Mouse (Mus musculus) myocyte (in vitro differentiated cells): ENCODE measurements at regions not wholly inside any gene's neighbourhood (a gene's known extent, or its start where the extent isn't known, plus 50 kb on each side); places are given as distances from the start of the nearest gene placed in this dataset.

Experiments
- H3K27me3 ChIP-seq: one replicate; pipeline ENCODE4 v1.6.1; 2011; ENCODE audit not compliant: control insufficient read depth, insufficient read depth, insufficient read length
- H3K36me3 ChIP-seq: one replicate; pipeline ENCODE4 v1.6.1; 2011; ENCODE audit not compliant: control insufficient read depth, insufficient read depth
- H3K4me2 ChIP-seq: one replicate; pipeline ENCODE4 v1.6.1; 2011; ENCODE audit warnings: low read depth, control low read depth
- H3K4me3 ChIP-seq: one replicate; pipeline ENCODE4 v1.5.1; 2011; ENCODE audit warnings: mild to moderate bottlenecking, control low read depth, moderate library complexity
- H3K79me2 ChIP-seq: one replicate; pipeline ENCODE4 v1.6.1; 2011; ENCODE audit not compliant: control insufficient read depth, insufficient read depth
- H3ac ChIP-seq: one replicate; pipeline ENCODE4 v1.6.1; 2011; ENCODE audit not compliant: control insufficient read depth, insufficient read length
- CEBPB ChIP-seq: IDR thresholded peaks from 2 replicates; pipeline ENCODE4 v1.6.1; 2011; ENCODE audit warnings: mild to moderate bottlenecking, moderate library complexity; ENCODE audit not compliant: poor library complexity, insufficient read depth, severe bottlenecking
- E2F4 ChIP-seq: IDR thresholded peaks from one replicate; pipeline ENCODE4 v1.6.1; 2011; ENCODE audit warnings: mild to moderate bottlenecking, control low read depth, moderate library complexity; ENCODE audit not compliant: insufficient read depth
- MAX ChIP-seq: IDR thresholded peaks from one replicate; pipeline ENCODE4 v1.6.1; 2011; ENCODE audit warnings: low read depth, mild to moderate bottlenecking, control low read depth
- MYOD1 ChIP-seq, 3 experiments: IDR thresholded peaks; one replicate each; pipeline ENCODE4 v1.6.1; 2011; ENCODE audit warnings: control low read depth in 2 of 3, low read depth in 2 of 3, mild to moderate bottlenecking in 2 of 3, moderate library complexity in 1 of 3; ENCODE audit not compliant: insufficient read length in 2 of 3, control insufficient read depth in 1 of 3
- MYOG ChIP-seq, 3 experiments: IDR thresholded peaks; one replicate each; pipeline ENCODE4 v1.6.1; 2011; ENCODE audit warnings: control low read depth in 2 of 3, low read depth in 2 of 3, mild to moderate bottlenecking in 2 of 3; ENCODE audit not compliant: insufficient read length in 2 of 3, control insufficient read depth in 1 of 3, insufficient read depth in 1 of 3
- POLR2A ChIP-seq: IDR thresholded peaks from one replicate; pipeline ENCODE4 v1.6.1; 2011; ENCODE audit warnings: low read depth, mild to moderate bottlenecking, control low read depth, moderate library complexity; ENCODE audit not compliant: insufficient read length
- POLR2AphosphoS2 ChIP-seq: IDR thresholded peaks from one replicate; pipeline ENCODE4 v1.6.1; 2011; ENCODE audit warnings: low read depth, control low read depth; ENCODE audit not compliant: insufficient read length
- REST ChIP-seq: IDR thresholded peaks from one replicate; pipeline ENCODE4 v1.6.1; 2011; ENCODE audit warnings: mild to moderate bottlenecking, control low read depth, moderate library complexity; ENCODE audit not compliant: insufficient read depth, insufficient read length
- SRF ChIP-seq: IDR thresholded peaks from one replicate; pipeline ENCODE4 v1.6.1; 2011; ENCODE audit warnings: low read depth; ENCODE audit not compliant: control insufficient read depth, insufficient read length
- TCF12 ChIP-seq: IDR thresholded peaks from one replicate; pipeline ENCODE4 v1.6.1; 2011; ENCODE audit warnings: mild to moderate bottlenecking, control low read depth; ENCODE audit not compliant: poor library complexity, insufficient read depth, severe bottlenecking
- TCF3 ChIP-seq: IDR thresholded peaks from one replicate; pipeline ENCODE4 v1.6.1; 2011; ENCODE audit warnings: low read depth, control low read depth; ENCODE audit not compliant: insufficient read length
- USF1 ChIP-seq: IDR thresholded peaks from one replicate; pipeline ENCODE4 v1.6.1; 2011; ENCODE audit warnings: low read depth, mild to moderate bottlenecking, control low read depth, moderate library complexity

DNA sequence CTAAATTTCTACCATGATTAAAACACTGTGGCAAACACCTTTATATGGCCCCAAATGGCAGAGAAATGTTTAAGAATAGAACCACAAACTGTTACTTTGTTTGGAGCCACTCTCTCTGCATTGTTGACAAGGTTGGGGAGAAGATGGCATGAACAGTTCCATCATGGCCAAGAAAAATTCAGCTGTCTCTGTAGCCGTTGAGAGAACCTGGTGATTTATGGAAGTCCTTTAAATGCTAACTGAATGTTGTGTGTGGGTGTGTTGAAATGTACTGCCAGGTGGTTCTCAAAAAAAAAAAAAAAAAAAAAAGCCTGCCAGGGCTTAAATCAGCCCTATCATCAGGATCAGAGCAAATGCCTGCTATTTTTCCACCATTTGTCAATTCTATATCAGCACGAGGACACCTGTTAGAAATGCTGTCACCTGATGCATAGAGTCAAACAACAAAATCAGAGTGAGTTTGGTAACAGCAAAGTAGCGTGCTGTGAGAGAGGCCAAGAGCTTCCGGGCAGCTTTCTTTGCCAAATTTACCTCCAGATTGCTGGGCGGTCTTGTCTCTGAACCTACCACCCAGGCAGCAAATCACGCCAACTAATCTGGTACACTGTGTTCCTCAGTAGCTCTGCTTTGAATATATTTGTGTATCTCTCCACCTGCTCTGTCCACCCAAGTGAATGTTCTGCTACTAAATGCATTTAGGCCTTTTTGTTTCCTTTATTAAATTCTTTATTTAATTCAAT lies 536.5 kb downstream of the Btbd3 start:
- H3K4me3 ChIP-seq, result no peak overlapping the region
- no peak overlapping the region for H3ac ChIP-seq
- no peak for TF ChIP-seq CEBPB
- TF ChIP-seq POLR2AphosphoS2, result no peak
- TF ChIP-seq SRF, result no peak
- no peak for TF ChIP-seq MYOD1 (IDR thresholded peaks at IDR 0.05; ENCODE audit: control insufficient read depth in 1 of 3, insufficient read length in 2 of 3, low read depth in 2 of 3)
- TF ChIP-seq TCF3, result no peak
- no peaks in the 10 kb centered on the region for H3K79me2 ChIP-seq
- H3K27me3 ChIP-seq, result no peaks in the 10 kb centered on the region
- H3K4me2 ChIP-seq, result no peak overlapping the region
- no peaks in the 10 kb centered on the region for H3K36me3 ChIP-seq

DNA sequence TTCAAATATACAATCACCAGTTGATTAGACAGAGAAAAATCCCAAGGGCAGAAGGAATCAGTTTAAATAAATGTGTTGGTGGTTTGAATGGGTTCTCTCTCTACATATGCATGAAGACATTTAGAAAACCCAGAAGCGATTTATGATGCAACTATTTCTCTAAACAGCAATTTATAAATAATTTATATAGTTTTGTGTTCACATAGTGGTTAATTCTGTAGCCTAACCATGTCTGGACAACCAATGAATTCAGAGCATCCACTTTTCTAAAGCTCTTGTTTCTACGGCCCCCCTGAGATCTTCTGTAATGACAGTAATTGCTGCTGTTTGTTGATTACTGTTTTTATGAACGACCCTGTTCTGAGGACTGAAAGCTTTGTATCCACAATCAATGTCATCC lies 549.8 kb downstream of the Btbd3 start:
- TF ChIP-seq MAX (no peak), MYOD1 (IDR thresholded peaks at IDR 0.05; ENCODE audit: control insufficient read depth in 1 of 3, insufficient read length in 2 of 3, low read depth in 2 of 3) (no peak), TCF12 (no peak), TCF3 (no peak), REST (no peak), POLR2A (no peak), CEBPB (no peak), SRF (no peak)
- no peak overlapping the region for H3K4me3 ChIP-seq
- H3K79me2 ChIP-seq, result no peaks in the 10 kb centered on the region
- H3K27me3 ChIP-seq, result no peaks in the 10 kb centered on the region
- no peak overlapping the region for H3ac ChIP-seq
- no peak overlapping the region for H3K4me2 ChIP-seq
- H3K36me3 ChIP-seq, result no peaks in the 10 kb centered on the region

DNA sequence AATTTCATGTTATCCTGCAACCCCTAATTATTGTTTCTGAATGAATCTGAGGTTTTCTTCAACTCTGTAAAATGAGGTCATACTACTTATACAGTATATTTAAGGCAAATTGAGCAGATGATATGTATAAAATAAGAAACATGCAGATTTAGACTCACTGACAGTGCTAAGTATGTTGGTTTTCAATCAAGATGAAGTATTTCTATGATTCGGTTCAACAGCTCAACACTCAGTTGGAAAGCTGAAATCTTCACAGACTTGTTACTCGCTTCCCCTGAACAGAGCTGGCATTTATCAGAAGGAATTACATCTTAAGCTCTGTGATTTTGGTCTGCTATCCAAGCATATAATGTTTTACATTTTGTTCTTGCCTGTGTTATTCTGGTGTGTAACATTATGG lies 553.4 kb downstream of the Btbd3 start:
- TF ChIP-seq REST, result no peak
- TF ChIP-seq USF1, result no peak
- no peak for TF ChIP-seq CEBPB
- no peak for TF ChIP-seq TCF12
- no peak for TF ChIP-seq MAX
- no peak for TF ChIP-seq SRF
- no peak for TF ChIP-seq TCF3
- no peak for TF ChIP-seq E2F4
- no peak for TF ChIP-seq MYOG (IDR thresholded peaks at IDR 0.05; ENCODE audit: control insufficient read depth in 1 of 3, insufficient read depth in 1 of 3, insufficient read length in 2 of 3, low read depth in 2 of 3)
- no peak for TF ChIP-seq POLR2A
- TF ChIP-seq POLR2AphosphoS2, result no peak
- no peak for TF ChIP-seq MYOD1 (IDR thresholded peaks at IDR 0.05; ENCODE audit: control insufficient read depth in 1 of 3, insufficient read length in 2 of 3, low read depth in 2 of 3)
- H3K79me2 ChIP-seq, result no peaks in the 10 kb centered on the region

DNA sequence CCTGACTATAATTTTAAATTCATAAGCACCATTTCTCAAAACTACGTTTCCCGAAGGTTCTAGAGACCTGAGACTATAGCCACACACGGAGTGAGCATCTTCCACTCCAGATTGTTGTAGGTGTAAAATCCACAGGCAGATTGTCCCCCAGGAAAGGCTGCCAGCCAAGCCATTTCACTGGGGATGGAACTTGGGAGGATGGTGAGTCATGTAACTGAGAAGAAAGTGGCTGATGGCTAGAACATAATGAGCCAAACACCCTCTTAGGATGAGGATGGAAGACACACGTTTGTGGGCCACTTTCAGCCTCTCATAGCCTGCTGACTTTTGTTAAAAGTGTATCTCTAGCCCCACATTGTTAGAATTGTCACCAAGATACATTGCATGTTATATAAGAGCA lies 564.1 kb downstream of the Btbd3 start:
- no peaks in the 10 kb centered on the region for H3K79me2 ChIP-seq
- no peaks in the 10 kb centered on the region for H3K36me3 ChIP-seq
- TF ChIP-seq REST (no peak), SRF (no peak), TCF12 (no peak), USF1 (no peak), POLR2AphosphoS2 (no peak), E2F4 (no peak), MYOG (IDR thresholded peaks at IDR 0.05; ENCODE audit: control insufficient read depth in 1 of 3, insufficient read depth in 1 of 3, insufficient read length in 2 of 3, low read depth in 2 of 3) (no peak), MYOD1 (IDR thresholded peaks at IDR 0.05; ENCODE audit: control insufficient read depth in 1 of 3, insufficient read length in 2 of 3, low read depth in 2 of 3) (no peak), TCF3 (no peak), CEBPB (no peak), POLR2A (no peak), MAX (no peak)
- H3K27me3 ChIP-seq, result no peaks in the 10 kb centered on the region
- H3K4me3 ChIP-seq, result no peak overlapping the region
- H3ac ChIP-seq, result no peak overlapping the region
- no peak overlapping the region for H3K4me2 ChIP-seq

More for the DNA sequence above, 553.4 kb downstream of the Btbd3 start:
- H3K27me3 ChIP-seq, result no peaks in the 10 kb centered on the region
- H3K36me3 ChIP-seq, result no peaks in the 10 kb centered on the region
- no peak overlapping the region for H3ac ChIP-seq
- H3K4me3 ChIP-seq, result no peak overlapping the region
- no peak overlapping the region for H3K4me2 ChIP-seq

DNA sequence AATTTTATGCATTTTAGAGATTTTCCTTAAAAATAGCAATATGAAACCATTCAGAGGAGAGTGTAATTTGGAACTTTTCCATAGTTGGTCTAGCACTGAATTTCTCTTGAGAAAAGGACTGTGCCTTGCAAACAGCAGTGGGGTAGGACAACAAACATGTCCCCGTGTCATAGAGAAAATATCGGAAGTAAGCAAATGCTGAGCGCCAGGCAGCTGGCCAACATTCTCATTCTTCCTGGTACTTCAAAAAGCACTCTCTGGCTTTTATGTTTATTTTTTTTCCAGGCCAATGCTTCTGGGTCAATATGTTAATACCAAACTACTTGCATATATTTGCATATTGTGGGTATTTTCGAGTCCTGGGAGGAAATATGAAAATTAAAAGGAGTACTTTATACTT lies 568.5 kb downstream of the Btbd3 start:
- no peak overlapping the region for H3K4me2 ChIP-seq
- H3K4me3 ChIP-seq, result no peak overlapping the region
- TF ChIP-seq TCF3 (no peak), TCF12 (no peak), USF1 (no peak), MYOD1 (IDR thresholded peaks at IDR 0.05; ENCODE audit: control insufficient read depth in 1 of 3, insufficient read length in 2 of 3, low read depth in 2 of 3) (no peak), REST (no peak), MYOG (IDR thresholded peaks at IDR 0.05; ENCODE audit: control insufficient read depth in 1 of 3, insufficient read depth in 1 of 3, insufficient read length in 2 of 3, low read depth in 2 of 3) (no peak), CEBPB (no peak), POLR2A (no peak), E2F4 (no peak), POLR2AphosphoS2 (no peak)
- no peaks in the 10 kb centered on the region for H3K27me3 ChIP-seq
- no peaks in the 10 kb centered on the region for H3K79me2 ChIP-seq
- no peak overlapping the region for H3ac ChIP-seq
- no peaks in the 10 kb centered on the region for H3K36me3 ChIP-seq
